Mouse (Mus musculus): Measurements from ENCODE around the gene Trank1.

GRCm38 (mm10) chr9:111314219-111314618 is 2.7 kb downstream of the Trank1 start:
- TF ChIP-seq CTCF (IDR thresholded peaks at IDR 0.05; ENCODE audit: low read depth, low read length) (peak; percentile 95), POLR2A (IDR thresholded peaks at IDR 0.05; ENCODE audit: borderline replicate concordance, low read depth, low read length) (no peak)
